Comparison of ENCODE assay signal across 8 mouse cellular contexts in the genomic region with DNA sequence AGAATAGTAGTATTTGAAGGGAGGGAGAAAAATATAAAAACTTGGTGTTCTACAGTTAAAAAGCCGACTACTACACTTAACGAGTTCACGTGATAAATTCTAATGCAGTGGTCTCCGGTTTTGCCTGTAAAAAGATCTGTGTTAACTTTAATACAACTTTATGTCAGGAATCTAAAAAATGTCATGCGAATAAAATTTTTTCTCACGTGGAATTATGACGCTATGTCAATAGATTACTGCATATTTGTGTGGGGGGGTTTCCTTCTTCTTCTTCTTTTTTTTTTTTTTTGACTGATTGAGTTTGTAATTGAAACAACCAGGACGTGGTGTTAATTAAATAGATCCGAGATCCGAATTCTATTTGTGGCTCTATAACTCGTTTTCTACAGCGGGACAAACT. TPM values are rescaled to one million over a fixed set of nuclear protein-coding genes. Genes with fewer than 3 reads are reported as not detected.
DNase-seq lines count a peak whose midpoint lies in the region; ATAC-seq and TF ChIP-seq lines count a peak whose summit lies in the region.

No protein-coding gene starts in this region.

- peak overlapping the region; percentile 99 for H3K4me3 ChIP-seq in lung, postnatal 0 days (ENCODE audit: low read depth, low read length)
- peak overlapping the region; percentile 96 for H3K4me3 ChIP-seq in forebrain, embryonic 11.5 days (ENCODE audit: low read depth, low read length)
- H3K4me3 ChIP-seq in limb, embryonic 11.5 days (ENCODE audit: low read depth, low read length): peak overlapping the region; percentile 86
- peak overlapping the region; percentile 81 for H3K4me3 ChIP-seq in olfactory bulb, adult 2 months (ENCODE audit: insufficient read depth, low read depth, low read length)

- H3K36me3 ChIP-seq in lung, postnatal 0 days (ENCODE audit: insufficient read depth, low read length): no peaks in the 10 kb centered on the region
- H3K36me3 ChIP-seq in forebrain, embryonic 11.5 days (ENCODE audit: control insufficient read depth, insufficient read depth, low read length): peaks cover 2% of the 10 kb centered on the region; the same call in 1 of the 2 replicates
- H3K36me3 ChIP-seq in limb, embryonic 11.5 days (ENCODE audit: control insufficient read depth, insufficient read depth, low read length): no peaks in the 10 kb centered on the region

- TF ChIP-seq CTCF in lung, postnatal 0 days (IDR thresholded peaks at IDR 0.05): no peak
- no peak for TF ChIP-seq CTCF in olfactory bulb, adult 2 months (IDR thresholded peaks at IDR 0.05; ENCODE audit: insufficient read depth, low read depth, low read length)

- H3K4me2 ChIP-seq in lung, postnatal 0 days (replicated peaks; ENCODE audit: low read depth, low read length): peak overlapping the region; percentile 83
- peak overlapping the region; percentile 80 for H3K4me2 ChIP-seq in forebrain, embryonic 11.5 days (ENCODE audit: low read depth, low read length, severe bottlenecking)
- H3K4me2 ChIP-seq in limb, embryonic 11.5 days (ENCODE audit: low read depth, severe bottlenecking): peak overlapping the region; percentile 53

- peaks cover 14% of the 10 kb centered on the region; the same call in 1 of the 2 replicates for H3K4me1 ChIP-seq in lung, postnatal 0 days (ENCODE audit: insufficient read depth, low read depth, low read length)
- 0 out of 2 replicates have a peak, but pooled peaks cover 5% of the 10 kb centered on the region for H3K4me1 ChIP-seq in forebrain, embryonic 11.5 days (replicated peaks; ENCODE audit: control insufficient read depth, insufficient read depth, low read length)
- H3K4me1 ChIP-seq in limb, embryonic 11.5 days (ENCODE audit: control insufficient read depth, insufficient read depth, low read length): peaks cover 9% of the 10 kb centered on the region; the same call in 1 of the 2 replicates
- H3K4me1 ChIP-seq in olfactory bulb, adult 2 months (ENCODE audit: control insufficient read depth, insufficient read depth, low read length): peaks cover 2% of the 10 kb centered on the region; the same call in 1 of the 2 replicates

- no peaks in the 10 kb centered on the region for H3K9me3 ChIP-seq in lung, postnatal 0 days (ENCODE audit: low read length)
- H3K9me3 ChIP-seq in forebrain, embryonic 11.5 days (ENCODE audit: control insufficient read depth, low read length): no peaks in the 10 kb centered on the region
- H3K9me3 ChIP-seq in limb, embryonic 11.5 days (ENCODE audit: control insufficient read depth, low read length): no peaks in the 10 kb centered on the region

- no peaks in the 10 kb centered on the region for H3K27me3 ChIP-seq in lung, postnatal 0 days (replicated peaks; ENCODE audit: insufficient read depth, low read length)
- H3K27me3 ChIP-seq in forebrain, embryonic 11.5 days (ENCODE audit: control insufficient read depth, insufficient read depth, low read length): no peaks in the 10 kb centered on the region
- no peaks in the 10 kb centered on the region for H3K27me3 ChIP-seq in limb, embryonic 11.5 days (ENCODE audit: control insufficient read depth, insufficient read depth, low read length)

- 14% methylated on average over 12 of the region's 12 CpGs for WGBS in lung, postnatal 0 days
- WGBS in forebrain, embryonic 11.5 days: 18% methylated on average over 12 of the region's 12 CpGs
- 14% methylated on average over 12 of the region's 12 CpGs for WGBS in limb, embryonic 11.5 days
- WGBS in olfactory bulb, adult 2 months: 10% methylated on average over 12 of the region's 12 CpGs

- no peak for ATAC-seq in lung, postnatal 0 days
- ATAC-seq in forebrain, embryonic 11.5 days (replicated peaks; ENCODE audit: low FRiP score): no peak
- no peak for ATAC-seq in limb, embryonic 11.5 days (ENCODE audit: insufficient number of reproducible peaks, low FRiP score, low TSS enrichment, low read depth)

- no peak overlapping the region for H3K27ac ChIP-seq in lung, postnatal 0 days (ENCODE audit: low read length)
- no peak overlapping the region for H3K27ac ChIP-seq in forebrain, embryonic 11.5 days (ENCODE audit: low read depth, low read length)
- H3K27ac ChIP-seq in limb, embryonic 11.5 days (replicated peaks; ENCODE audit: low read depth, low read length): no peak overlapping the region; the same call in 1 of the 2 replicates
- H3K27ac ChIP-seq in olfactory bulb, adult 2 months (ENCODE audit: insufficient read depth, low read depth, low read length): no peak overlapping the region

- no peak for DNase-seq in lung, postnatal 0 days (ENCODE audit: low spot score)
- DNase-seq in lung, postnatal 10 days: no peak
- DNase-seq in forebrain, embryonic 11.5 days (ENCODE audit: low spot score): no peak
- no peak for DNase-seq in limb, embryonic 11.5 days (ENCODE audit: low spot score)
- DNase-seq in adrenal gland, adult 2 months: no peak
- no peak for DNase-seq in urinary bladder, postnatal 10 days (ENCODE audit: low spot score)
- no peak for DNase-seq in frontal cortex, adult 2 months (ENCODE audit: extremely low spot score in 1 of 2, low spot score in 1 of 2)

- peak overlapping the region; percentile 88; the same call in 1 of the 2 replicates for H3K9ac ChIP-seq in lung, postnatal 0 days (replicated peaks; ENCODE audit: low read depth)
- H3K9ac ChIP-seq in forebrain, embryonic 11.5 days (ENCODE audit: low read length): peak overlapping the region; percentile 96
- peak overlapping the region; percentile 86; the same call in 1 of the 2 replicates for H3K9ac ChIP-seq in limb, embryonic 11.5 days (ENCODE audit: low read length)

- TF ChIP-seq POLR2A in olfactory bulb, adult 2 months (IDR thresholded peaks at IDR 0.05; ENCODE audit: insufficient read depth, low read depth, low read length): no peak

- TF ChIP-seq EP300 in lung, postnatal 0 days (IDR thresholded peaks at IDR 0.05): no peak

RNA-seq across cellular contexts. Expression of gene Rad23b, which starts 1.2 kb away (rescaled TPM):
- 42.7 and 46.5 TPM in 2 replicates for polyA plus RNA-seq in lung, postnatal 0 days (2015; fragmentation: Nextera tagmentation; extraction: Ambion mirVana)
- 83.4 and 96.6 TPM in 2 replicates for polyA plus RNA-seq in forebrain, embryonic 11.5 days (2014; fragmentation: Nextera tagmentation; extraction: Ambion mirVana)
- 85.5 and 91.8 TPM in 2 replicates for polyA plus RNA-seq in limb, embryonic 11.5 days (2014; fragmentation: Nextera tagmentation; extraction: Ambion mirVana)
- polyA plus RNA-seq in olfactory bulb, adult 2 months (2012; ENCODE audit: insufficient read depth, insufficient read length, low replicate concordance, missing spikeins): not detected in 2 replicates
- total RNA-seq in adrenal gland, adult 2 months (2021): 100 to 1,000 TPM; 129 to 174 TPM
- 314 and 322 TPM in 2 replicates for polyA plus RNA-seq in adrenal gland, adult 2 months (2012; rRNA removed)
- polyA plus RNA-seq in frontal cortex, adult 2 months (2012; rRNA removed): 112 and 125 TPM in 2 replicates
